Mouse (Mus musculus) heart, embryonic 13.5 days (tissue): ENCODE measurements around the gene Gm4305. TPM values are rescaled to one million over a fixed set of nuclear protein-coding genes. Genes with fewer than 3 reads are reported as not detected.
"Not testable (repeated sequence)": the region's sequence is repeated elsewhere in the genome, so short reads cannot be mapped to it uniquely, and the experiment has no call there.

ENCODE experiments used
- ATAC-seq: fragments of 200-750 bp; cut with Nextera tagmentation; 2 replicates; pipeline ENCODE4 v1.8.0; 2017; ENCODE audit warnings: moderate TSS enrichment; ENCODE audit not compliant: insufficient number of reproducible peaks, low FRiP score, low TSS enrichment; ENCODE audit errors: extremely low read depth
- H3K27ac ChIP-seq: fragments of 300-500 bp; sonication (generic); replicated peaks from 2 replicates; pipeline ENCODE4 v1.5.1; 2015; ENCODE audit warnings: moderate library complexity, mild to moderate bottlenecking, inconsistent platforms
- H3K27me3 ChIP-seq: fragments of 300-500 bp; sonication (generic); replicated peaks from 2 replicates; pipeline ENCODE4 v1.6.1; 2015; ENCODE audit warnings: mild to moderate bottlenecking, inconsistent platforms
- H3K36me3 ChIP-seq: fragments of 300-500 bp; sonication (generic); 2 replicates; pipeline ENCODE4 v1.6.1; 2015; ENCODE audit warnings: mild to moderate bottlenecking, inconsistent platforms
- H3K4me1 ChIP-seq: fragments of 300-500 bp; sonication (generic); 2 replicates; pipeline ENCODE4 v1.6.1; 2015; ENCODE audit warnings: inconsistent platforms
- H3K4me2 ChIP-seq: fragments of 300-500 bp; sonication (generic); 2 replicates; pipeline ENCODE4 v1.6.1; 2015; ENCODE audit warnings: inconsistent platforms, mild to moderate bottlenecking, moderate library complexity
- H3K4me3 ChIP-seq: fragments of 300-500 bp; sonication (generic); 2 replicates; pipeline ENCODE4 v1.5.1; 2015; ENCODE audit warnings: moderate library complexity, mild to moderate bottlenecking, inconsistent platforms
- H3K9ac ChIP-seq: fragments of 300-500 bp; sonication (generic); 2 replicates; pipeline ENCODE4 v1.6.1; 2015; ENCODE audit warnings: inconsistent platforms, mild to moderate bottlenecking, moderate library complexity
- H3K9me3 ChIP-seq: fragments of 300-500 bp; sonication (generic); 2 replicates; pipeline ENCODE4 v1.6.1; 2016; ENCODE audit warnings: inconsistent platforms
- WGBS: fragments of 180-500 bp; shearing (Covaris S2); methylation state at CpG from one replicate; pipeline ENCODE4 v1.1.7; 2015; ENCODE audit warnings: mixed read lengths; 5-methylcytosine and 5-hydroxymethylcytosine counted together
- polyA plus RNA-seq: library from polyadenylated mRNA; unstranded; fragments of >200 nt; fragmentation: Nextera tagmentation; extraction: Ambion mirVana; gene quantifications from 2 replicates; pipeline ENCODE4 v1.2.1, GENCODE M21; 2015

Gm4305 gene
- polyA plus RNA-seq: not detected in 2 replicates

- not testable (repeated sequence) for H3K4me3 ChIP-seq, H3K27ac ChIP-seq, H3K4me2 ChIP-seq, H3K9ac ChIP-seq, H3K27me3 ChIP-seq, H3K9me3 ChIP-seq, H3K36me3 ChIP-seq, ATAC-seq, H3K4me1 ChIP-seq
- WGBS: no CpG with 5 or more reads among the region's 3 CpGs
These were observed at the start of gene Gm4305 for GRCm38 (mm10) chr10:100350793-100351192. TSS of gene Gm4305 (plus strand) at chr10:100351093.

GRCm38 (mm10) chr10:100335376-100335775 lies 15.5 kb upstream of the Gm4305 start, which contains the start of gene Gm4301:
TSS of gene Gm4301 (plus strand) at chr10:100335676.
- H3K36me3 ChIP-seq, H3K27me3 ChIP-seq, ATAC-seq, H3K9ac ChIP-seq, H3K9me3 ChIP-seq, H3K27ac ChIP-seq, H3K4me3 ChIP-seq, H3K4me1 ChIP-seq, H3K4me2 ChIP-seq: not testable (repeated sequence)
- WGBS: no CpG with 5 or more reads among the region's 2 CpGs

- no CpG with 5 or more reads among the region's 3 CpGs for WGBS
- H3K27me3 ChIP-seq: not testable (repeated sequence)
These were observed 10.4 kb upstream of the Gm4305 start, which contains the start of gene Gm4302 for GRCm38 (mm10) chr10:100340536-100340935. TSS of gene Gm4302 (plus strand) at chr10:100340836.

GRCm38 (mm10) chr10:100345672-100346071 lies 5.2 kb upstream of the Gm4305 start, which contains the start of gene Gm4303:
TSS of gene Gm4303 (plus strand) at chr10:100345972.
- not testable (repeated sequence) for H3K36me3 ChIP-seq, H3K9ac ChIP-seq, H3K27me3 ChIP-seq, H3K4me1 ChIP-seq, H3K4me3 ChIP-seq, H3K27ac ChIP-seq, H3K4me2 ChIP-seq, ATAC-seq, H3K9me3 ChIP-seq
- WGBS: no CpG with 5 or more reads among the region's 3 CpGs

More at GRCm38 (mm10) chr10:100340536-100340935, 10.4 kb upstream of the Gm4305 start, which contains the start of gene Gm4302:
- ATAC-seq, H3K4me3 ChIP-seq, H3K27ac ChIP-seq, H3K9ac ChIP-seq, H3K36me3 ChIP-seq, H3K4me1 ChIP-seq, H3K4me2 ChIP-seq, H3K9me3 ChIP-seq: not testable (repeated sequence)

- H3K27me3 ChIP-seq, H3K9ac ChIP-seq, H3K4me2 ChIP-seq, H3K27ac ChIP-seq, H3K9me3 ChIP-seq, H3K4me1 ChIP-seq, ATAC-seq, H3K36me3 ChIP-seq, H3K4me3 ChIP-seq: not testable (repeated sequence)
- 48% methylated on average over 2 of the region's 2 CpGs for WGBS
These were observed 5.9 kb downstream of the Gm4305 start for GRCm38 (mm10) chr10:100356841-100357240.

- H3K9me3 ChIP-seq, H3K27ac ChIP-seq, H3K36me3 ChIP-seq, H3K4me3 ChIP-seq, H3K9ac ChIP-seq, H3K27me3 ChIP-seq, ATAC-seq, H3K4me1 ChIP-seq, H3K4me2 ChIP-seq: not testable (repeated sequence)
- WGBS: no CpG with 5 or more reads among the region's 3 CpGs
These were observed 10.1 kb downstream of the Gm4305 start, which contains the start of gene Gm4307 for GRCm38 (mm10) chr10:100361038-100361437. TSS of gene Gm4307 (plus strand) at chr10:100361338.

- not testable (repeated sequence) for H3K9ac ChIP-seq, H3K27me3 ChIP-seq, ATAC-seq, H3K9me3 ChIP-seq, H3K36me3 ChIP-seq, H3K4me2 ChIP-seq, H3K4me1 ChIP-seq, H3K4me3 ChIP-seq, H3K27ac ChIP-seq
- WGBS: no CpG with 5 or more reads among the region's 2 CpGs
These were observed 31.6 kb downstream of the Gm4305 start, which contains the start of gene Gm4312 for GRCm38 (mm10) chr10:100382460-100382859. TSS of gene Gm4312 (minus strand) at chr10:100382560.

Other genes starting within 250 kb of the Gm4305 start
- gene Gm4301, start 15.4 kb upstream of the Gm4305 start, polyA plus RNA-seq: not detected in 2 replicates
- not detected in 2 replicates for gene Gm4302, start 10.3 kb upstream of the Gm4305 start, polyA plus RNA-seq
- gene Gm4303, start 5.1 kb upstream of the Gm4305 start, polyA plus RNA-seq: not detected in 2 replicates
- not detected in 2 replicates for gene Gm4307, start 10.2 kb downstream of the Gm4305 start, polyA plus RNA-seq
- gene Gm4312, start 31.5 kb downstream of the Gm4305 start, polyA plus RNA-seq: not detected in 2 replicates
- gene Tmtc3, start 136.3 kb downstream of the Gm4305 start, polyA plus RNA-seq: 15.3 and 15.7 TPM in 2 replicates
- gene Cep290, start 136.5 kb downstream of the Gm4305 start, polyA plus RNA-seq: 2.3 TPM in 2 replicates
- gene 4930430F08Rik, start 239.3 kb downstream of the Gm4305 start, polyA plus RNA-seq: 6.6 and 8.7 TPM in 2 replicates
- gene 1700017N19Rik, start 239.4 kb downstream of the Gm4305 start, polyA plus RNA-seq: not detected in 2 replicates